Mouse (Mus musculus) urinary bladder, postnatal 4 days (tissue): ENCODE measurements at regions not wholly inside any gene's neighbourhood (a gene's known extent, or its start where the extent isn't known, plus 50 kb on each side); places are given as distances from the start of the nearest gene placed in this dataset.
A peak's percentile ranks its signal among the peaks of the same experiment; 100 is the strongest.

Experiments
- DNase-seq, 2 experiments: peaks; one replicate each; pipeline ENCODE4 v3.0.0; 2021 to 2022; ENCODE audit warnings: low spot score in 2 of 2

GRCm38 (mm10) chr3:121902246-121902645, 50.1 kb upstream of the Arhgap29 start:
- no peak for DNase-seq

DNA sequence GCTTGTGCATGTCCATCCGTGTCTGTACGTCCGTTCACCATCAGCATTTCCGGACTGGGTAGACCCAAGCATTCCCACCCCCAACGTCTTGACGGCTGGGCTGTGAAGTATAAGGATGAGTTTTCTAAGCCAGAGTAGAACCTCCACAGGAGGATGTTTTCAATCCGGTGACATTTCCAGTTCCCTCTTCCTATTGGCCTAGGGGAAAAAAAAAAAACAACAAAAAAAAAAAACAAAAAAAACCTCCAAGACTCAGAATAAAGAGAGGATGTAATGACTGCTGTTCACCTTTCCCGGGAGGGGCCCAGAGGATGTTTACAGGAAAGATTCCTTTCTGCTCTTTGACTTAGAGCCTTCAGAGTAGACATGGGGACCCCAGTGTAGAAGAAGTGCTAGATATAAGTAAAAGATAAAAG, 51.9 kb upstream of the Arhgap29 start:
- no peak for DNase-seq

DNA sequence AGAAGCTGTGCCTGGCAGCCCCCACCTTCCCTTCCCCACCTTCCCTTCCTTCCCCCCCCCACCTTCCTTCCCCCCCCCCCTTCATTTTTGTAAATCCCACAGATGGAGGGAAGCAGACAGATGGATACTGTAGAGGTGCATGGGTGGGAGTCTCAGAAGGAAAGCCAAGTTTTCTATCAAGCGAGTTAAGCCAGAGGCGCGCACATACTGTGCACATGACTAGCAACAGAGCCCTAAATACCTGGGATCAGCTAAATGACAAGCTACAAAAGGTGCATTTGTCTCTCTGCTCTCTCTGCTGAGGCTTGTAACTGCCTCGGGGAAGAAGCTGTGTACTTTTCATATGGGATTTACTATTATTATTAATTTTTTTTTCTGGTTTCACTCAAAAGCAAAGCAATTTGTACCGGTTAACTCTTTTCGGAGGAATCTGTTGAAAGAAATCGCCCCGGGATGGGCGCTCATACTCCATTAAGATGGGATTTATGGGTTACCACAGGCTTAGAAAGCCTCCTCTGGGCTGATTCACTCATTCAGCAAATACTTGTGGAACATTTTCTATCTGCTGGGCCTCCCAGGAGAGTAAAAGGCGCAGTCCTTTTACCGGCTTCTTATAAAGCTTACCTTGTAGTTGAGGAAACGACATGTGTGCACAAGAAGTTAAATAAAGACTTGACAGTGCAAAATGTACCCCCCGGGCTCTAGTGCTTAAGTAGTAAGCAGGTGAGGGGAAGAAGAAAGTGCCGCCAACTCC, 54.3 kb upstream of the Arhgap29 start:
- DNase-seq = no peak

DNA sequence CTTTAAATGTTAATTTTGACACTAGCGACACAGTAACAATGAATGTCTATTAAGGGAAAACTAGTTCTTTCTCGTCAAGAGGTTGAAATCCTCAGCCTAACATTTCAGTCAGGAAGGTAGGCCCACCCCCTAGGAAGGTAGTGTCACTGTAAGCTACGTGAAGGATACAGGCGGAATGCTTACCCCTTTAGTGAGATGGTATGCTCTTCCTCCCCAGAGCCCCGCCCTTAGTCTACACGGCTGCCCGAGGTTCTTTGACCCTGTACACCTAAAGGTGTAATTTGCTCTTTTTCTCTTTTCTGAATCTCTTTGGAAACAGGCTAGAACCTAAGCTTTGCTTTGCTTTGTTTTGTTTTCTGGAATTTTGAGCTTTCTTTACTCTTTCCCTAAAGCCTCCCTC, 58.7 kb upstream of the Arhgap29 start:
- DNase-seq = no peak

DNA sequence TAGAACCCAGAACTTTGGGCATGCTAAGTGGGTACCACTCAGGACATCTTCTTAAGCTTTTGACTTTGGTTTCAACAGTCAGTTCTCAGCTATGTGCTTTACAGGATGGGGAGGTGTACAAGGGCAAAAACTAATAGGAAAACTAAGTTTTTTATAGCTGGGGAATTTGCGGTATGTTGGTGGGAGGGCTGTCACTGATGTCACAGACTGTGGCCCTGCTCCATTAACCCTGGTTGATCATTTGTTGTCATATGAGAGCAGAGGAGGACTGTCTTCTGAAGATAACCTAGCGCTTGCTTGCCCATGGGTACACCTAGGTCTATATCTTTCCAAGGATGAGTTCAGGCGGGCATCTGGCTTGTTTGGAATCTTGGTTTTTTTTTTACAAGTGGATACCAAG, 59.7 kb upstream of the Arhgap29 start:
- DNase-seq = no peak

DNA sequence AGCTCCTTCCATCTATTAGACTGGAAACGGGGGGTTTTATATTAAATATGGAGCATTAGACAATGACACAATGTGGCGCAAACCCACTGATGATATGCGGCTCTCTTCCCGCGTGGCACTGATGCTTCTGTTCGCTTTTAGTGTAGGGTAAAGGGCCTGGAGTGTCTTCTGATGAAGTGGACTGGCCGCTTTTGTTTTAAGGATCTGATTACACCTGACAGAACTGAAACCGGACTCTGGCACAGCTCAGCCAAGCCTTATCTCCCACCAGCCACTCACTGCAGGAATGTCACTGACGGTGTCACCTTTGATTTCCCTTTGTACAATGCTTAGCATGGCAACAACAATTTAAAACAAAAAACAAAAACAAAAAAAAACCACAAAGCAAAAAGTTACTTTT, 61.0 kb upstream of the Arhgap29 start:
- DNase-seq = no peak

- no peak for DNase-seq
These were observed 61.8 kb upstream of the Arhgap29 start for GRCm38 (mm10) chr3:121890563-121890962.

GRCm38 (mm10) chr3:121886870-121887605, 65.3 kb upstream of the Arhgap29 start:
- DNase-seq = no peak

DNA sequence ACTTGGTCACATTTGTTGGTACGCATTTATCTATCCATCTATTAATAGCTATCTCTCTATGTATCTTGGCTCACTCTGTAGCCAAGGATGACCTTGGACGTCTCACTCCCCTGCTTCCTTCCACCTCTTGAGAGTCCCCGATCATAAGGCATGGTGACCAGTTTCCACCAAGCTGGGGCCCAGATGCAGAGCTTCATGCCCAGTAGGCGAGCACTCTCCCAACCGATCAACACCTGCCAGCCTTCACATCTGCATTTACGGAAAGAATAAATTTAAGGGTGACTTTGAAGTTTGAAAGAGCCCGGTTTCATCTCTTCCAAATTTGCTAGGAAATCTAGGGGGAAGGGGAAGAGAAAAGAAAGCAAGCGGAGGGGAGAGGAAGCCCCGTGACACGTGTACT, 66.0 kb upstream of the Arhgap29 start:
- DNase-seq = no peak

DNA sequence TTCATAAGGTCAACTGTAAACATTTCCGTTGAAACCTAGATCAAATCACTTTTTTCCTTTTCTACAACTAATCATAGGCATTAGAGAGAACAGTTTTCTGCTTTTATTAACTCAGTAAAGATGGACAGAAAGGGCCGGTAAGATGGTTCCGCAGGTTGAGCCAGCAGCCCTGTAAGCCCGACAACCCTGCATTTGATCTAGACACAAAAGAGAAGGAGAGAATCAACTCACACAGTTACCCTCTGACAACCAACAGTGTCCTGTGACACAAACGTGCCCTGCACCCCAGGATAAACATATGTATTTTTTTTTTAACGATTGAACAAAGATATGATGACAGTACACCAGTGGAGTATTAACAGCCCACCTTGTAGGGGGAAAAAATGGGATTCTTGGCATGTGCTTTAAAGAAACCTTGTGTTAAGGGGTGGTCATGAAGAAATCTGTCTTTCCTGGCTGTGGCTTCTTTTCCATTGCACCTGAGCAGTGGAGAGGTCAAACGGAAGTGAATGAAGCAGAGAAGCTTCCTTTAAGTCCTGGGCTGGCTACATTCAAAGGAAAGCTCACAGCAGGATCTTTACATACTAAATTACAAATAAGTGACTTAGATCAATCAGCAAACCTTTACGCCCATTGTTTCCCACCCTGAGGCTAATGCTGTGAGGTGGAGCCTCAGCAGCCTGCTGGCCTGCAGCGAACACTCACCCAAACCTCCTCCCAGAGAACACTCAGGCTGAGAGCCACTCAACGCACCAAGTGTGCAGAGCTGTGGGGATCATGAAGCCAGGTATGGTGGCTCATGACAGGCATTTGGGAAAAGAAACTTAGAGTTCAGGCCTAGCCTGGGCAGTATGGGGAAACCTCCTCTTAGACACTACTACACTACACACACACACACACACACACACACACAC, 66.8 kb upstream of the Arhgap29 start:
- DNase-seq = no peak

- DNase-seq = peak; percentile 74 to 88
These were observed 67.8 kb upstream of the Arhgap29 start for GRCm38 (mm10) chr3:121884328-121885248.

GRCm38 (mm10) chr3:121880355-121880754, 65.3 kb upstream of the Abcd3 start:
- no peak for DNase-seq

- no peak for DNase-seq
These were observed 60.0 kb upstream of the Abcd3 start for GRCm38 (mm10) chr3:121875072-121875471.

GRCm38 (mm10) chr3:121874576-121874975, 59.5 kb upstream of the Abcd3 start:
- peak in 1 of 2 experiments; percentile 0 for DNase-seq

- DNase-seq = no peak
These were observed 58.5 kb upstream of the Abcd3 start for GRCm38 (mm10) chr3:121873572-121873971.

DNA sequence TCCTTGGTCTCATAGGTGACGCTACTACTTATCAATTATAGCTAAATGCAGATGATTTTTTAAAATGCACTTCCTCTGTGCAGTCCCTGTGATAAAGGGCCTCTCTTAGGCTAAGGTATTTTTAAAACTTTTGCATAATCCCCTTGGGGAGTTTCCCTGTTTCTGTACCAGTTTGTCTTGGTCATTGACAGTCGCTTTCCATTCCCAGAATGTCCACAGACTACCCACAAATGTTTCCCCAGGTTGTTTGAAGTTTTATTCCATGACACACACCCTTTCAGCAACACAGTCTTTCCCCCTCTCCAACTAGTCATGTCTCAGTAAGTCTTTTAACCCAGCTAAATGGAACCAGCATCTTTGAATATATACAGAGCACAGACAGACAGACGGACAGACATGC, 57.6 kb upstream of the Abcd3 start:
- no peak for DNase-seq

- no peak for DNase-seq
These were observed 56.7 kb upstream of the Abcd3 start for GRCm38 (mm10) chr3:121871795-121872194.

GRCm38 (mm10) chr3:121870726-121871125, 55.6 kb upstream of the Abcd3 start:
- no peak for DNase-seq

- DNase-seq = no peak
These were observed 54.6 kb upstream of the Abcd3 start for GRCm38 (mm10) chr3:121869694-121870093.

- DNase-seq = no peak
These were observed 52.2 kb upstream of the Abcd3 start for GRCm38 (mm10) chr3:121867301-121867700.
